Mouse (Mus musculus) thymus, adult 2 months (tissue): Measurements from ENCODE around the gene Zfp979.
"Not testable (repeated sequence)": the region's sequence is repeated elsewhere in the genome, so short reads cannot be mapped to it uniquely, and the experiment has no call there.

Experiments used
- CTCF ChIP-seq: fragments of 200-500 bp; IDR thresholded peaks from 2 replicates; pipeline ENCODE4 v1.5.1; 2012; ENCODE audit warnings: mild to moderate bottlenecking, control low read depth, low read length, moderate library complexity, borderline replicate concordance; ENCODE audit not compliant: control insufficient read depth, poor library complexity, insufficient read depth; ENCODE audit errors: extremely low read depth
- POLR2A ChIP-seq: fragments of 200-500 bp; IDR thresholded peaks from 2 replicates; pipeline ENCODE4 v1.6.1; 2012; ENCODE audit warnings: mild to moderate bottlenecking, low read length, control low read depth, moderate library complexity; ENCODE audit not compliant: control insufficient read depth, poor library complexity, insufficient read depth; ENCODE audit errors: extremely low read depth

DNA sequence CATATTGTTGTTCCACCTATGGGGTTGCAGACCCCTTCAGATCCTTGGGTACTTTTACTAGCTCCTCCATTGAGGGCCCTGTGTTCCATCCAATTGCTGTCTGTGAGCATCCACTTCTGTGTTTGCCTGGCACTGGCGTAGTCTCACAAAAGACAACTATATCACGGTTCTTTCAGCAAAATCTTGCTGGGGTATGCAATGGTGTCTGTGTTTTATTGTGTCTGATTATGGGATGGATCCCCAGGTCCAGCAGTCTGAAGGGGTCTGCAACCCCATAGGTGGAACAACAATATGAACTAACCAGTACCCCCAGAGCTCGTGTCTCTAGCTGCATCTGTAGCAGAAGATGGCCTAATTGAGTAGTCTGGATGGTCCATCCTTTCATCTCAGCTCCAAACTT, 47.7 kb downstream of the Zfp979 start:
- TF ChIP-seq CTCF, POLR2A: not testable (repeated sequence)
